In the genomic region with DNA sequence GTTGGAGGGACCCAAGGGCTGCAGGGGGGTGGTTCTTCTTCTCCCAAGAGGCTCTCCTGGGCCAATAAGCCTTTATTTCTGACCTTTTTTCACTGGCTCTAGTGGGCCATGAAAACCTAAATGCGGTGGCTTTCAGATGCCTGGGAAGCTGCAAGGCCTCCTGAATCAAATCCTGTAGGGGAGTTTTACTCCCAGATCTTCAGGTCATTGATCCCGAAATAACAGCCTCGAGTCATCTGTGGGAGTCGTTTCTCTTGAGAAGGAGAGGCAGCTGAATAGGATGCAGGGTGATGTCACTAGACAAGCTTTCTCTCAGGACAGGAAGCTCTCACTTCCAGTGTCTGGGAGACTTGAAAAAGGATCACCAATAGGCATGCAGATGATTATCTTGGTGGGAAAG, we compare ENCODE assay signal across 12 mouse cellular contexts.
A peak's percentile ranks its signal among the peaks of the same experiment; 100 is the strongest.
DNase-seq lines count a peak whose midpoint lies in the region; ATAC-seq and TF ChIP-seq lines count a peak whose summit lies in the region.
"Had no signal": no experiment of that assay in that cellular context is flagged by ENCODE, and none has a peak within 500 bp of the region (broad histone marks: within the 10 kb centered on the region; RNA-seq: fewer than 3 reads in every experiment).

No protein-coding gene starts in this region.

- H3K4me3 ChIP-seq in intestine, embryonic 14.5 days (ENCODE audit: low read depth, low read length), result no peak overlapping the region
- no peak overlapping the region for H3K4me3 ChIP-seq in intestine, postnatal 0 days (ENCODE audit: low read depth, low read length)
- H3K4me3 ChIP-seq in lung, postnatal 0 days (ENCODE audit: low read depth, low read length), result no peak overlapping the region
- H3K4me3 ChIP-seq in brown adipose tissue, adult 24 weeks (ENCODE audit: insufficient read depth, low read depth, low read length), result no peak overlapping the region
- H3K4me3 ChIP-seq in embryonic facial prominence, embryonic 14.5 days (ENCODE audit: low read depth, low read length), result no peak overlapping the region
- H3K4me3 ChIP-seq: hindbrain, embryonic 12.5 days; megakaryocyte, embryonic 14.5 days had no signal

- 29% methylated on average over 4 of the region's 4 CpGs for WGBS in intestine, embryonic 14.5 days
- 25% methylated on average over 4 of the region's 4 CpGs for WGBS in intestine, postnatal 0 days
- 29% methylated on average over 4 of the region's 4 CpGs for WGBS in lung, postnatal 0 days
- WGBS in embryonic facial prominence, embryonic 14.5 days, result 16% methylated on average over 4 of the region's 4 CpGs

- no peak for TF ChIP-seq EP300 in lung, postnatal 0 days (IDR thresholded peaks at IDR 0.05)

- no peaks in the 10 kb centered on the region for H3K36me3 ChIP-seq in intestine, embryonic 14.5 days (ENCODE audit: control insufficient read depth, insufficient read depth, low read length)
- no peaks in the 10 kb centered on the region for H3K36me3 ChIP-seq in intestine, postnatal 0 days (ENCODE audit: control insufficient read depth, insufficient read depth)
- no peaks in the 10 kb centered on the region for H3K36me3 ChIP-seq in lung, postnatal 0 days (ENCODE audit: insufficient read depth, low read length)
- no peaks in the 10 kb centered on the region for H3K36me3 ChIP-seq in embryonic facial prominence, embryonic 14.5 days (ENCODE audit: control insufficient read depth, insufficient read depth, low read length)
- H3K36me3 ChIP-seq: hindbrain, embryonic 12.5 days had no signal

- TF ChIP-seq CTCF in intestine, postnatal 0 days (IDR thresholded peaks at IDR 0.05; ENCODE audit: low read depth), result no peak
- TF ChIP-seq CTCF in lung, postnatal 0 days (IDR thresholded peaks at IDR 0.05), result no peak

- peak overlapping the region; percentile 30; the same call in 1 of the 2 replicates for H3K27ac ChIP-seq in intestine, embryonic 14.5 days (ENCODE audit: low read depth)
- H3K27ac ChIP-seq in intestine, postnatal 0 days (ENCODE audit: low read depth, low read length), result no peak overlapping the region
- no peak overlapping the region for H3K27ac ChIP-seq in lung, postnatal 0 days (ENCODE audit: low read length)
- peak overlapping the region; percentile 49; the same call in 1 of the 2 replicates for H3K27ac ChIP-seq in brown adipose tissue, adult 24 weeks (replicated peaks; ENCODE audit: low read depth, low read length)
- H3K27ac ChIP-seq in embryonic facial prominence, embryonic 14.5 days (replicated peaks; ENCODE audit: low read depth, low read length), result no peak overlapping the region; the same call in 1 of the 2 replicates
- H3K27ac ChIP-seq: hindbrain, embryonic 12.5 days had no signal

- H3K4me1 ChIP-seq in intestine, embryonic 14.5 days (replicated peaks; ENCODE audit: control insufficient read depth, insufficient read depth, low read length), result peaks cover 4% of the 10 kb centered on the region; the same call in 1 of the 2 replicates
- H3K4me1 ChIP-seq in intestine, postnatal 0 days (replicated peaks; ENCODE audit: control insufficient read depth, insufficient read depth, low read length), result 0 out of 2 replicates have a peak, but pooled peaks cover 2% of the 10 kb centered on the region
- no peaks in the 10 kb centered on the region for H3K4me1 ChIP-seq in lung, postnatal 0 days (ENCODE audit: insufficient read depth, low read depth, low read length)
- peaks cover 18% of the 10 kb centered on the region for H3K4me1 ChIP-seq in brown adipose tissue, adult 24 weeks (ENCODE audit: control insufficient read depth, insufficient read depth, insufficient read length, low read length)
- H3K4me1 ChIP-seq in embryonic facial prominence, embryonic 14.5 days (ENCODE audit: control insufficient read depth, insufficient read depth, low read length), result peaks cover 12% of the 10 kb centered on the region
- H3K4me1 ChIP-seq: megakaryocyte, embryonic 14.5 days had no signal

- ATAC-seq in intestine, embryonic 14.5 days (replicated peaks; ENCODE audit: low FRiP score, low TSS enrichment, low read depth), result no peak
- no peak for ATAC-seq in intestine, postnatal 0 days
- peak; percentile 66; the same call in 1 of the 2 replicates for ATAC-seq in lung, postnatal 0 days
- no peak for ATAC-seq in embryonic facial prominence, embryonic 14.5 days (ENCODE audit: low read depth)

- no peaks in the 10 kb centered on the region for H3K27me3 ChIP-seq in intestine, embryonic 14.5 days (replicated peaks; ENCODE audit: control insufficient read depth, insufficient read depth, low read length)
- H3K27me3 ChIP-seq in intestine, postnatal 0 days (replicated peaks; ENCODE audit: control insufficient read depth, insufficient read depth, low read length), result no peaks in the 10 kb centered on the region
- no peaks in the 10 kb centered on the region for H3K27me3 ChIP-seq in lung, postnatal 0 days (replicated peaks; ENCODE audit: insufficient read depth, low read length)
- no peaks in the 10 kb centered on the region for H3K27me3 ChIP-seq in embryonic facial prominence, embryonic 14.5 days (replicated peaks; ENCODE audit: control insufficient read depth, insufficient read depth, low read length)
- H3K27me3 ChIP-seq: hindbrain, embryonic 12.5 days had no signal

- no peaks in the 10 kb centered on the region for H3K9me3 ChIP-seq in intestine, embryonic 14.5 days (ENCODE audit: control insufficient read depth, low read length)
- H3K9me3 ChIP-seq in intestine, postnatal 0 days (ENCODE audit: control insufficient read depth), result no peaks in the 10 kb centered on the region
- H3K9me3 ChIP-seq in lung, postnatal 0 days (ENCODE audit: low read length), result no peaks in the 10 kb centered on the region
- H3K9me3 ChIP-seq in embryonic facial prominence, embryonic 14.5 days (ENCODE audit: control insufficient read depth, low read length), result no peaks in the 10 kb centered on the region
- H3K9me3 ChIP-seq: hindbrain, embryonic 12.5 days had no signal

- H3K9ac ChIP-seq in intestine, embryonic 14.5 days (ENCODE audit: low read length), result no peak overlapping the region
- no peak overlapping the region for H3K9ac ChIP-seq in intestine, postnatal 0 days (ENCODE audit: low read depth, low read length)
- H3K9ac ChIP-seq in lung, postnatal 0 days (replicated peaks; ENCODE audit: low read depth), result no peak overlapping the region
- H3K9ac ChIP-seq in embryonic facial prominence, embryonic 14.5 days (ENCODE audit: low read depth, low read length), result no peak overlapping the region
- H3K9ac ChIP-seq: hindbrain, embryonic 12.5 days had no signal

- no peak for DNase-seq in intestine, embryonic 14.5 days (ENCODE audit: low spot score)
- DNase-seq in lung, postnatal 0 days (ENCODE audit: low spot score), result peak; percentile 41
- DNase-seq in lung, postnatal 14 days, result no peak
- DNase-seq in embryonic facial prominence, embryonic 14.5 days (ENCODE audit: low spot score), result peak; percentile 42
- DNase-seq in layer of hippocampus, adult 11-12 months (ENCODE audit: low spot score), result no peak
- DNase-seq: cerebellum, postnatal 25 days; gastrocnemius, postnatal 25 days; layer of hippocampus, adult 9-11 months had no signal

- no peak overlapping the region for H3K4me2 ChIP-seq in intestine, embryonic 14.5 days (ENCODE audit: low read length)
- H3K4me2 ChIP-seq in intestine, postnatal 0 days (replicated peaks; ENCODE audit: low read depth), result no peak overlapping the region
- no peak overlapping the region for H3K4me2 ChIP-seq in lung, postnatal 0 days (replicated peaks; ENCODE audit: low read depth, low read length)
- H3K4me2 ChIP-seq in embryonic facial prominence, embryonic 14.5 days (ENCODE audit: low read depth, low read length), result no peak overlapping the region
- H3K4me2 ChIP-seq: hindbrain, embryonic 12.5 days had no signal

Comparison
In these comparisons a context has a peak if more than half of its experiments do, and no peak if none do; other contexts are left out.
1. DNase-seq: peak in lung, postnatal 0 days (single experiment) and embryonic facial prominence, embryonic 14.5 days (single experiment); none in intestine, embryonic 14.5 days (single experiment), lung, postnatal 14 days (single experiment) and layer of hippocampus, adult 11-12 months (single experiment).
2. H3K27ac ChIP-seq: peak in intestine, embryonic 14.5 days (single experiment) and brown adipose tissue, adult 24 weeks (single experiment); none in intestine, postnatal 0 days (single experiment), lung, postnatal 0 days (single experiment) and embryonic facial prominence, embryonic 14.5 days (single experiment).